In genomic region chr1:164009235-164009634, GRCm38 (mm10) we compare ENCODE assay signal across 8 mouse cellular contexts. TPM values are rescaled to one million over a fixed set of nuclear protein-coding genes. Genes with fewer than 3 reads are reported as not detected.
DNase-seq lines count a peak whose midpoint lies in the region; ATAC-seq and TF ChIP-seq lines count a peak whose summit lies in the region.

No protein-coding gene starts in this region.

- H3K9ac ChIP-seq in midbrain, embryonic 14.5 days (replicated peaks; ENCODE audit: low read length) = no peak overlapping the region
- no peak overlapping the region for H3K9ac ChIP-seq in midbrain, embryonic 15.5 days
- no peak overlapping the region for H3K9ac ChIP-seq in lung, embryonic 14.5 days
- no peak overlapping the region for H3K9ac ChIP-seq in midbrain, embryonic 13.5 days (replicated peaks)

- no peak for ATAC-seq in midbrain, embryonic 14.5 days (ENCODE audit: low FRiP score, low TSS enrichment)
- no peak for ATAC-seq in midbrain, embryonic 15.5 days (replicated peaks)
- no peak for ATAC-seq in lung, embryonic 14.5 days (ENCODE audit: insufficient read depth)
- no peak for ATAC-seq in midbrain, embryonic 13.5 days

- no peaks in the 10 kb centered on the region for H3K9me3 ChIP-seq in midbrain, embryonic 14.5 days (ENCODE audit: control insufficient read depth, low read length)
- no peaks in the 10 kb centered on the region for H3K9me3 ChIP-seq in midbrain, embryonic 15.5 days
- no peaks in the 10 kb centered on the region for H3K9me3 ChIP-seq in lung, embryonic 14.5 days (ENCODE audit: low read depth, low read length)
- H3K9me3 ChIP-seq in midbrain, embryonic 13.5 days = no peaks in the 10 kb centered on the region

- TF ChIP-seq CTCF in gastrocnemius, adult 2 months (IDR thresholded peaks at IDR 0.05) = peak; percentile 65
- TF ChIP-seq CTCF in lung, embryonic 14.5 days (IDR thresholded peaks at IDR 0.05; ENCODE audit: low read depth) = peak; percentile 64

- H3K27ac ChIP-seq in gastrocnemius, adult 2 months = no peak overlapping the region
- H3K27ac ChIP-seq in midbrain, embryonic 14.5 days (replicated peaks; ENCODE audit: low read depth, low read length) = no peak overlapping the region
- H3K27ac ChIP-seq in midbrain, embryonic 15.5 days = no peak overlapping the region
- no peak overlapping the region for H3K27ac ChIP-seq in lung, embryonic 14.5 days (ENCODE audit: low read depth)
- no peak overlapping the region for H3K27ac ChIP-seq in midbrain, embryonic 13.5 days

- H3K4me3 ChIP-seq in gastrocnemius, adult 2 months = no peak overlapping the region
- no peak overlapping the region for H3K4me3 ChIP-seq in midbrain, embryonic 14.5 days (replicated peaks; ENCODE audit: low read depth, low read length)
- H3K4me3 ChIP-seq in midbrain, embryonic 15.5 days = no peak overlapping the region
- no peak overlapping the region for H3K4me3 ChIP-seq in lung, embryonic 14.5 days (ENCODE audit: low read depth, low read length)
- H3K4me3 ChIP-seq in midbrain, embryonic 13.5 days (replicated peaks) = no peak overlapping the region

- H3K4me2 ChIP-seq in midbrain, embryonic 14.5 days (ENCODE audit: low read length) = no peak overlapping the region
- H3K4me2 ChIP-seq in midbrain, embryonic 15.5 days = no peak overlapping the region
- no peak overlapping the region for H3K4me2 ChIP-seq in lung, embryonic 14.5 days
- no peak overlapping the region for H3K4me2 ChIP-seq in midbrain, embryonic 13.5 days (replicated peaks)

- intact Hi-C loops in gastrocnemius, adult 2 months (cut with DNase I) = loop anchor here (2.0 kb wide), 1 partner anchor 130 kb away; no protein-coding TSS in a partner anchor

- no peak for DNase-seq in gastrocnemius, adult 2 months
- no peak for DNase-seq in gastrocnemius, postnatal 25 days
- DNase-seq in midbrain, embryonic 14.5 days = peak; percentile 57
- peak; percentile 27 to 57 for DNase-seq in adrenal gland, postnatal 36 days
- DNase-seq in lung, embryonic 14.5 days = peak; percentile 47
- DNase-seq in thymus, postnatal 36 days = peak; percentile 13 to 27

- H3K4me1 ChIP-seq in midbrain, embryonic 14.5 days (ENCODE audit: control insufficient read depth, insufficient read depth, low read length) = no peaks in the 10 kb centered on the region
- H3K4me1 ChIP-seq in midbrain, embryonic 15.5 days = no peaks in the 10 kb centered on the region
- H3K4me1 ChIP-seq in lung, embryonic 14.5 days (ENCODE audit: insufficient read depth) = no peaks in the 10 kb centered on the region
- H3K4me1 ChIP-seq in midbrain, embryonic 13.5 days (replicated peaks) = no peaks in the 10 kb centered on the region

- H3K27me3 ChIP-seq in midbrain, embryonic 14.5 days (ENCODE audit: control insufficient read depth, insufficient read depth, low read length) = no peaks in the 10 kb centered on the region
- no peaks in the 10 kb centered on the region for H3K27me3 ChIP-seq in midbrain, embryonic 15.5 days (replicated peaks)
- H3K27me3 ChIP-seq in lung, embryonic 14.5 days (ENCODE audit: insufficient read depth, low read length) = no peaks in the 10 kb centered on the region
- no peaks in the 10 kb centered on the region for H3K27me3 ChIP-seq in midbrain, embryonic 13.5 days

- WGBS in midbrain, embryonic 14.5 days = 47% methylated on average over 2 of the region's 2 CpGs
- 40% methylated on average over 2 of the region's 2 CpGs for WGBS in midbrain, embryonic 15.5 days
- 40% methylated on average over 2 of the region's 2 CpGs for WGBS in lung, embryonic 14.5 days
- 41% methylated on average over 2 of the region's 2 CpGs for WGBS in midbrain, embryonic 13.5 days

- no peaks in the 10 kb centered on the region for H3K36me3 ChIP-seq in midbrain, embryonic 14.5 days (ENCODE audit: control insufficient read depth, insufficient read depth, low read length)
- no peaks in the 10 kb centered on the region for H3K36me3 ChIP-seq in midbrain, embryonic 15.5 days (replicated peaks)
- no peaks in the 10 kb centered on the region for H3K36me3 ChIP-seq in lung, embryonic 14.5 days (ENCODE audit: insufficient read depth)
- H3K36me3 ChIP-seq in midbrain, embryonic 13.5 days = no peaks in the 10 kb centered on the region

RNA-seq across cellular contexts. Expression of gene Mettl18, which starts 14.5 kb away (rescaled TPM):
- total RNA-seq in gastrocnemius, adult 2 months (2021) = 1 to 10 TPM; 3.0 to 4.2 TPM
- 1 to 10 TPM; 3.1 TPM for total RNA-seq in gastrocnemius, postnatal 25 days (2021)
- 5.6 and 7.0 TPM in 2 replicates for polyA plus RNA-seq in midbrain, embryonic 14.5 days (2014; fragmentation: Nextera tagmentation; extraction: Ambion mirVana)
- polyA plus RNA-seq in midbrain, embryonic 15.5 days (2015; fragmentation: Nextera tagmentation; extraction: Ambion mirVana) = 6.5 and 6.7 TPM in 2 replicates
- total RNA-seq in adrenal gland, postnatal 36 days (2021) = 1 to 10 TPM; 2.6 to 2.8 TPM
- 9.0 and 10.2 TPM in 2 replicates for polyA plus RNA-seq in lung, embryonic 14.5 days (2014; fragmentation: Nextera tagmentation; extraction: Ambion mirVana)
- 8.0 and 10.5 TPM in 2 replicates for polyA plus RNA-seq in midbrain, embryonic 13.5 days (2015; fragmentation: Nextera tagmentation; extraction: Ambion mirVana)

RNA-seq across cellular contexts. Expression of gene BC055324, which starts 14.6 kb away (rescaled TPM):
- total RNA-seq in gastrocnemius, adult 2 months (2021) = under 1 TPM; 0.20 to 0.28 TPM
- under 1 TPM; 0.15 to 0.16 TPM for total RNA-seq in gastrocnemius, postnatal 25 days (2021)
- polyA plus RNA-seq in midbrain, embryonic 14.5 days (2014; fragmentation: Nextera tagmentation; extraction: Ambion mirVana) = 5.1 and 8.3 TPM in 2 replicates
- 4.5 and 4.9 TPM in 2 replicates for polyA plus RNA-seq in midbrain, embryonic 15.5 days (2015; fragmentation: Nextera tagmentation; extraction: Ambion mirVana)
- 1 to 10 TPM; 1.7 to 1.9 TPM for total RNA-seq in adrenal gland, postnatal 36 days (2021)
- polyA plus RNA-seq in lung, embryonic 14.5 days (2014; fragmentation: Nextera tagmentation; extraction: Ambion mirVana) = 32.7 and 34.1 TPM in 2 replicates
- 11.0 and 11.2 TPM in 2 replicates for polyA plus RNA-seq in midbrain, embryonic 13.5 days (2015; fragmentation: Nextera tagmentation; extraction: Ambion mirVana)

RNA-seq across cellular contexts. Expression of gene Sele, which starts 38.8 kb away (rescaled TPM):
- not detected for total RNA-seq in gastrocnemius, adult 2 months (2021)
- under 1 TPM in 1 of 2 experiments, not detected in 1; 0.08 TPM for total RNA-seq in gastrocnemius, postnatal 25 days (2021)
- polyA plus RNA-seq in midbrain, embryonic 14.5 days (2014; fragmentation: Nextera tagmentation; extraction: Ambion mirVana) = not detected in 2 replicates
- not detected in 2 replicates for polyA plus RNA-seq in midbrain, embryonic 15.5 days (2015; fragmentation: Nextera tagmentation; extraction: Ambion mirVana)
- 1 to 10 TPM; 4.1 to 4.7 TPM for total RNA-seq in adrenal gland, postnatal 36 days (2021)
- polyA plus RNA-seq in lung, embryonic 14.5 days (2014; fragmentation: Nextera tagmentation; extraction: Ambion mirVana) = not detected in 2 replicates
- polyA plus RNA-seq in midbrain, embryonic 13.5 days (2015; fragmentation: Nextera tagmentation; extraction: Ambion mirVana) = not detected in 2 replicates

RNA-seq across cellular contexts. Expression of gene Sell, which starts 52.5 kb away (rescaled TPM):
- total RNA-seq in gastrocnemius, adult 2 months (2021) = under 1 TPM in 1 of 2 experiments, not detected in 1; 0.15 TPM
- total RNA-seq in gastrocnemius, postnatal 25 days (2021) = under 1 TPM; 0.08 to 0.15 TPM
- polyA plus RNA-seq in midbrain, embryonic 14.5 days (2014; fragmentation: Nextera tagmentation; extraction: Ambion mirVana) = 0.33 TPM in 1 of 2 replicates, not detected in the other
- 0.14 and 0.19 TPM in 2 replicates for polyA plus RNA-seq in midbrain, embryonic 15.5 days (2015; fragmentation: Nextera tagmentation; extraction: Ambion mirVana)
- under 1 TPM; 0.46 to 0.66 TPM for total RNA-seq in adrenal gland, postnatal 36 days (2021)
- 0.26 and 0.61 TPM in 2 replicates for polyA plus RNA-seq in lung, embryonic 14.5 days (2014; fragmentation: Nextera tagmentation; extraction: Ambion mirVana)
- not detected in 2 replicates for polyA plus RNA-seq in midbrain, embryonic 13.5 days (2015; fragmentation: Nextera tagmentation; extraction: Ambion mirVana)

Comparison
In these comparisons a context has a peak if more than half of its experiments do, and no peak if none do; other contexts are left out.
1. DNase-seq: peak in midbrain, embryonic 14.5 days (single experiment), adrenal gland, postnatal 36 days (2 of 2), lung, embryonic 14.5 days (single experiment) and thymus, postnatal 36 days (2 of 2); none in gastrocnemius, adult 2 months (single experiment) and gastrocnemius, postnatal 25 days (single experiment).